Mouse (Mus musculus) embryonic facial prominence, embryonic 10.5 days (tissue): Measurements from ENCODE around the gene Brap. TPM values are rescaled to one million over a fixed set of nuclear protein-coding genes. Genes with fewer than 3 reads are reported as not detected.
A peak's percentile ranks its signal among the peaks of the same experiment; 100 is the strongest.
"Not testable (repeated sequence)": the region's sequence is repeated elsewhere in the genome, so short reads cannot be mapped to it uniquely, and the experiment has no call there.

Experiments
- DNase-seq: peaks from one replicate; pipeline ENCODE4 v3.0.0-alpha.2; 2017; ENCODE audit warnings: low spot score
- H3K27ac ChIP-seq: fragments of 300-500 bp; sonication (generic); replicated peaks from 2 replicates; pipeline ENCODE4 v1.5.1; 2016; ENCODE audit warnings: mild to moderate bottlenecking
- H3K27me3 ChIP-seq: fragments of 300-500 bp; sonication (generic); replicated peaks from 2 replicates; pipeline ENCODE4 v1.6.1; 2016; ENCODE audit warnings: low read depth, mild to moderate bottlenecking; ENCODE audit not compliant: poor library complexity, severe bottlenecking
- H3K36me3 ChIP-seq: fragments of 300-500 bp; sonication (generic); replicated peaks from 2 replicates; pipeline ENCODE4 v1.6.1; 2016; ENCODE audit warnings: mild to moderate bottlenecking, moderate library complexity
- H3K4me1 ChIP-seq: fragments of 300-500 bp; sonication (generic); 2 replicates; pipeline ENCODE4 v1.6.1; 2016
- H3K4me3 ChIP-seq: fragments of 300-500 bp; sonication (generic); 2 replicates; pipeline ENCODE4 v1.5.1; 2016; ENCODE audit warnings: mild to moderate bottlenecking, moderate library complexity
- H3K9me3 ChIP-seq: fragments of 300-500 bp; sonication (generic); 2 replicates; pipeline ENCODE4 v1.6.1; 2016; ENCODE audit warnings: mild to moderate bottlenecking
- WGBS: fragments of 180-500 bp; shearing (Covaris S2); methylation state at CpG from one replicate; pipeline ENCODE4 v1.1.7; 2016; 5-methylcytosine and 5-hydroxymethylcytosine counted together
- polyA plus RNA-seq: library from polyadenylated mRNA; unstranded; fragments of >200 nt; fragmentation: Nextera tagmentation; extraction: Ambion mirVana; gene quantifications from 2 replicates; pipeline ENCODE4 v1.2.1, GENCODE M21; 2016

Gene Brap
- polyA plus RNA-seq, 1 experiment from 2014 or later = 44.5 TPM

DNA sequence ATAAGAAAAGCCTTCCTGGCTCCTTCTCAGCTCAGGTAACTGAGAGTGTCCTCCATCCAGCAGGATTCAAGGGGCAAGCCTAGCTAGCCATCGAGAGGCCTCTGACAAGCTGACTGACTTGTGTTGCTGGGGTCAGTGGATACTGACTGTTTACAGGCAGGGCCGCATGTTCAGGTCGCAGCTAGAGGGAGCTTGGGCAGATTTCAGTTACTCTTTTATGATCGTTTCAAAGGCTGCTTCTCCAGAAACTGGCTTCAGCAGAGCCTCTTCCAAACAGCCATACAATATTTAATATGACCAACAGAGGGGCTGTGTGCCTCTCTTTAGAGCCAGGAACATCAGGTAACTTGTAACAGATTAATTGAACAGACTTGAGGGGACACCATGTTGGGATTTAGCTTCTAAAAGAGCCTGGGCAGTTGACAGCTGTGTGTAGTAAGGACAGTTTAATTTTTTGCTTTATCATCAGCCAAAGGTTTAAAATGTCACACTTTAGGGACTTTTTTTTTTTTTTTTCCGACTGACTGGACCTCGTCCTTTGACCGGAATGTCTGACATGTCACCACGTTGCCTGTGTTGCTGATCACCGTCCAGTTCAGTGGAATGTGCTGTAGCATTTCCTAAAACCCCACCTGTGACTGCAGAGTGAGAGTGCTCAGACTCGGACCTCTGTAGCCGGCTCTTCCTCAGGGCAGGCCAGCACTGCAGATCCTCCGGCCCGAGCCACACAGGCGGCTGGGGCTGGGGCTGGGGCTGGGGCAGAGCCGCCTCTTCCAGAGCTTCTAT lies 25.9 kb downstream of the Brap start:
- Histone ChIP-seq H3K27me3 (no peaks in the 10 kb centered on the region), H3K27ac (no peak overlapping the region), H3K4me3 (no peak overlapping the region), H3K36me3 (peaks cover 72% of the 10 kb centered on the region), H3K9me3 (no peaks in the 10 kb centered on the region), H3K4me1 (no peaks in the 10 kb centered on the region)
- no peak for DNase-seq
- WGBS = 82% methylated on average over 15 of the region's 15 CpGs

DNA sequence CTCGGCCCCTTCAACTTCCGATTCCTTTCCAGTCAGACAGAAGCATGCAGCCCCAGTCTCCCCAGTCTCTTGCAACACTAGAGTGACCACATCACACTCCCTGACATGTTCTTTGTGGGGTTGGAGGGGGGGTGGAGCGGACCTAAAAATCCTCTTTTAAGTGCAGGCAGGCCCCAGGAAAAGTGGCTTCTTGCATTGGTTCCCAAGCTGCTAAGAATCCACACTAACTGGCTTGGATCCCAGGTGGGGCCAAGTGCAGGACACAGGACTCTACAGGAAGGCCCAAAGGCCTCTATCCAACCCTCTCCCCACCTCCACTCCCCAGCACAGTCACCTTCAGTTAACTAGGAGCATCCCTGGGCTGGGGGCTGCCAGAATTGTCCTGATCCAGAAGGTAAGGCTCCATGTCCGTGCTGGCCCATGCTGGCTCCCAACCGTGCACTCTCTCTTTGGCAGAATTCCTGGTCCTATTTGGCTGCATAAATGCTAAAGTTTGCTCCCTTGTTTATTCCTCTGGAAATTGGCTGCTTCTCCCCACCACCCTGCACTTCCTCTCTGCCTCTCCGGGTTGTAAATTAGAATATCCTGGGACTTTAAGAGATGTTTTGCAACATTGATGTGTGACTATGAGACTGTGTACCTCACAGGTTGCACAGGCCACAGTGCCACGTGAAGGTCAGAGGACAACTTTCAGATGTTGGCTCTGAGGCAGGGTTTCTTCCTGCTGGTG lies 30.3 kb downstream of the Brap start:
- Histone ChIP-seq H3K4me3 (no peak overlapping the region), H3K27ac (no peak overlapping the region), H3K9me3 (no peaks in the 10 kb centered on the region), H3K27me3 (no peaks in the 10 kb centered on the region), H3K36me3 (peaks cover 29% of the 10 kb centered on the region), H3K4me1 (no peaks in the 10 kb centered on the region)
- DNase-seq = no peak
- WGBS = 84% methylated on average over 7 of the region's 7 CpGs

DNA sequence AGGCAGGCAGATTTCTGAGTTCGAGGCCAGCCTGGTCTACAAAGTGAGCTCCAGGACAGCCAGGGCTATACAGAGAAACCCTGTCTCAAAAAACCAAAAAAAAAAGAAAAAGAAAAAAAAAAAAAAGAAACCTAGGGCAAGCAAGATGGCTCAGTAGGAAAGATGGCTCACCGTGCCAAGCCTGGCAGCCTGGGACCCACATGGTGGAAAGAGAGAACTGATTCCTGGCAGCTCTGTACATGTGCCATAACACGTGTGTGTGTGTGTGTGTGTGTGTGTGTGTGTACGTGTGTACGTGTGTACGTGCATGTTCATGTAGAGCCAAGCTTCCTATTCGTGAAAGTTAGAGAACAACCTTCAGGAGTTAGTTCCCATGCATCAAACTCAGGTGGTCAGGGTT lies 31.1 kb downstream of the Brap start:
- WGBS = 91% methylated on average over 7 of the region's 7 CpGs
- not testable (repeated sequence) for H3K27ac ChIP-seq, DNase-seq, H3K4me3 ChIP-seq, H3K4me1 ChIP-seq, H3K27me3 ChIP-seq, H3K9me3 ChIP-seq
- H3K36me3 ChIP-seq = peaks cover 21% of the 10 kb centered on the region

DNA sequence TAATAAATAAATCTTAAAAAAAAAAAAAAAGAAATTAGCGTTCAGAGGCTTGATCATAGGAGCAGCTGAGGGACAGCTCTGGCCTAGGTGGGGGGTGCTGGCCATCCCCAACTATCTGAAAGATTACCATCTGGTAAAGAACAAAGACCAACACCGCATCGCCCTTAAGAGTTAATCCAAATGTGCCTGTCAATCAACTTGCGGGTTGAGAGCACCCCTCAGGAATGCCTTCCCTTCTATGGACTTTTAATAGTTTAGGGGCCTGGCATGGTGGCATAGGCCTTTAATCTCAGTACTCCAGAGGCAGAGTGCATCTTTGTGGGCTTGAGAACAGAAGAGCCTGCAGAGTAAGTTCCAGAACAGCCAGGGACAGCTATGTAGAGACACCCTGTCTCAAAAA lies 32.5 kb downstream of the Brap start:
- Histone ChIP-seq H3K4me3 (no peak overlapping the region), H3K4me1 (no peaks in the 10 kb centered on the region), H3K36me3 (peaks cover 6% of the 10 kb centered on the region), H3K27me3 (no peaks in the 10 kb centered on the region), H3K27ac (no peak overlapping the region), H3K9me3 (no peaks in the 10 kb centered on the region)
- no peak for DNase-seq
- WGBS = 81% methylated on average over 4 of the region's 4 CpGs

DNA sequence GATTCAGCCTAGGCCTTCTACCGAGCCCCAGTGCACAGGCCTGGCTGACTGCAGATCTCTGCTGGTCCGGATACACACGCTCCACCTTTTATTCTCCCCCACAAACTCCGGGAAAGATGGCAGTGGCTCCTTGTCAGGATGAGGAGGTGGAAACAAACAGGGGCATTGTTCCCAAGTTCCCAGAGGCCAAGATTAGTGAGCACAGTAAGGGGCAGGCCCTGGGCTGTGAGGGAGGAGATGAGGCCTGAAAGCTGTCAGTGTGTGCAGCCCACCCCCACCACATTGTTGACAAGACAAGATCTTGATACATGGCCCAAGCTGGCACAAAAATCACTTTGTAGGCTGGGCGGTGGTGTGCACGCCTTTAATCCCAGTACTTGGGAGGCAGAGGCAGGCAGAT lies 36.4 kb downstream of the Brap start:
- DNase-seq = no peak

DNA sequence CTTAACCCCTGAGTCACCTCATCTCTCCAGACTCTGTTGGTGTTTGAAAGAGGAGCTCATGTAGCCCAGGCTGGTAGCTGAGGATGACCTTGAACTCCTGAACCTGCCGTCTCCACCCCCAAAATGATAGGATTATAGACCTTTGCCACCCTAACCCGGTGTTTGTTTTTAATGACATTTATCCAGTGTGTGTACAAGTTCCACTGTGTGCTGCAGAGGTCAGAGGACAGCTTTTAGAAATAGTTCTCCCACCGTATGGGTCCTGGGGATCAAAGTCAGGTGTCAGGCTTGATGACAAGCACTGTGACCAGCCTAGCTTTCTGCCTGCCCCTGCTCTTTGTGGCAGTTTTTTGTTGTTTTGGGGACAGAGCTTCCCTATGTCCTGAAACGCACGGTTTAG lies 39.5 kb downstream of the Brap start:
- Histone ChIP-seq H3K27ac (no peak overlapping the region), H3K27me3 (no peaks in the 10 kb centered on the region), H3K4me3 (no peak overlapping the region), H3K36me3 (no peaks in the 10 kb centered on the region), H3K9me3 (no peaks in the 10 kb centered on the region), H3K4me1 (peaks cover 21% of the 10 kb centered on the region)
- no peak for DNase-seq
- WGBS = 49% methylated on average over 5 of the region's 5 CpGs

More for the DNA sequence above, 36.4 kb downstream of the Brap start:
- no peak overlapping the region for H3K27ac ChIP-seq
- 46% methylated on average over 6 of the region's 6 CpGs for WGBS
- H3K9me3 ChIP-seq = no peaks in the 10 kb centered on the region
- no peaks in the 10 kb centered on the region for H3K36me3 ChIP-seq
- peaks cover 13% of the 10 kb centered on the region for H3K4me1 ChIP-seq
- H3K27me3 ChIP-seq = no peaks in the 10 kb centered on the region
- no peak overlapping the region for H3K4me3 ChIP-seq

DNA sequence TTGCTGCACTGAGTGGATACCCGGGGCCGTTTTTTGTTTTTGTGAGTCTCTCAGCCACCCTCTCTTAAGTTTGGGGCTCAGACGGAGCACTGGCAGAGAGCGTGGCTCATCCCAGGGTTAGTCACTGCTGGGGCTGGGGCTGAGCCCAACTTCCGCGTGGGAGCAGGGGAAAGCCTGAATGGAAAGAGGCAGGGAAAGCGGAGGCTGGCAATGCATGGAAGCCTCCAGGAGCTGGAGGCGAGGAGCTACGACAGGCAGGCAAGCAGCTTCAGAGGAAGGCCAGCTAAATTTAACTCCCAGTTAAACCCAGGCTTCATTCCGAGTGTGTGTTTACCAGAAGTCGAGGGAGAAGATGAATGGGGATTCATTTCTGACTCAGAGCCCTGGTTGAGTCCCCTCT lies 40.1 kb downstream of the Brap start:
- DNase-seq = no peak
- peak overlapping the region; percentile 59 for H3K27ac ChIP-seq
- H3K4me1 ChIP-seq = peaks cover 27% of the 10 kb centered on the region
- H3K9me3 ChIP-seq = no peaks in the 10 kb centered on the region
- no peaks in the 10 kb centered on the region for H3K27me3 ChIP-seq
- 32% methylated on average over 11 of the region's 11 CpGs for WGBS
- H3K4me3 ChIP-seq = no peak overlapping the region
- no peaks in the 10 kb centered on the region for H3K36me3 ChIP-seq

DNA sequence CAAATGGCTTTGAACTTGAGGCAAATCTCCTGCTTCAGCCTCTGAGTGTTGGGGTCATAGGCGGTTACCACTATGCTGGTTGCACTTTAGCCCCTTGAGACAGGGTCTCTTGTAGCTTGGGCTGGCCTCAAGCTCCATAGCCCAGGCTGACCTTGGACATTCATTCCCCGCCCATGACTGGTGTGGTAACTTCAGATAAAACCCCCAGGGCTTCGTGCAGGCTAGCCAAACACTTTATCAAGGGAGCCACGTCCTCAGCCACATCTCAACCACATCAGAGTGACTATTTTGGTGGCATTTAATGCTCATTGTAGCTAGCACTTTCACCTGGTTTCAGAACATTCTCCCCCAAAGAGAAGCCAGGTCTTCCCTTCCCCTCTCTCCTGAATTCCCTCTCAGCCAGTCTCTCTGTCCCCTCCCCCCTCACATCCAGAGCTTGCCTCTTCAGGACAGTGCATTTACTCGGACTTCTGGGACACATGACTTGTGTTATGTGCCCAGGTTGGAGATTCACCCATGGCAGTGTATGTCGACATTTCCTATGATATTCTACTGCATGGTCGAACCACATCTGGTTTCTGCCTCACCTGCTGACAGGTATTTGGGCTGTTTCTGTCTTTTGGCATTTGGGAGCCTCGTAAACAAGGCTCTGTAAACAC lies 40.9 kb downstream of the Brap start:
- Histone ChIP-seq H3K27me3 (no peaks in the 10 kb centered on the region), H3K27ac (no peak overlapping the region), H3K36me3 (no peaks in the 10 kb centered on the region), H3K4me1 (peaks cover 27% of the 10 kb centered on the region), H3K9me3 (no peaks in the 10 kb centered on the region), H3K4me3 (no peak overlapping the region)
- DNase-seq = no peak
- WGBS = 55% methylated on average over 8 of the region's 8 CpGs

DNA sequence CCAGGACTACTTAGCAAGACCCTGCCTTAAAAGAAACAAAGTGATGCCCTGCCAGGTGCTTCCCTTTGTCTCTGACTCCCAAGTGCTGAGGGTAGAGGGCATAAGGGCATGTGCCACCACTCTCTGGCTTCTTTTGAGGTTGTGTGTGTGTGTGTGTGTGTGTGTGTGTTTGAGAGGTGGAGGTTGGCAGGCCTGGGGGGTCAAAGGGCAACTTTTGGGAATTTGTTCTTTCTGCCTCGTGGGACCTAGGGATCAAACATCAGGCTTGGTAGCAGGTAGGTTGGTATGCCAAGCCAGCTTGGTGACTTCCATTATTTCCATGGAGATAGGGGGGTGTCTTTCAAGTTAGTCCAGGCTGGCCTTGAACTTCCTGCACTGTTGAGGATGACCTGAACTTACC lies 43.0 kb downstream of the Brap start:
- 78% methylated on average over 1 of the region's 1 CpGs for WGBS
- no peaks in the 10 kb centered on the region for H3K27me3 ChIP-seq
- H3K9me3 ChIP-seq = no peaks in the 10 kb centered on the region
- no peak overlapping the region for H3K4me3 ChIP-seq
- no peak for DNase-seq
- H3K27ac ChIP-seq = no peak overlapping the region
- no peaks in the 10 kb centered on the region for H3K36me3 ChIP-seq
- H3K4me1 ChIP-seq = peaks cover 27% of the 10 kb centered on the region

DNA sequence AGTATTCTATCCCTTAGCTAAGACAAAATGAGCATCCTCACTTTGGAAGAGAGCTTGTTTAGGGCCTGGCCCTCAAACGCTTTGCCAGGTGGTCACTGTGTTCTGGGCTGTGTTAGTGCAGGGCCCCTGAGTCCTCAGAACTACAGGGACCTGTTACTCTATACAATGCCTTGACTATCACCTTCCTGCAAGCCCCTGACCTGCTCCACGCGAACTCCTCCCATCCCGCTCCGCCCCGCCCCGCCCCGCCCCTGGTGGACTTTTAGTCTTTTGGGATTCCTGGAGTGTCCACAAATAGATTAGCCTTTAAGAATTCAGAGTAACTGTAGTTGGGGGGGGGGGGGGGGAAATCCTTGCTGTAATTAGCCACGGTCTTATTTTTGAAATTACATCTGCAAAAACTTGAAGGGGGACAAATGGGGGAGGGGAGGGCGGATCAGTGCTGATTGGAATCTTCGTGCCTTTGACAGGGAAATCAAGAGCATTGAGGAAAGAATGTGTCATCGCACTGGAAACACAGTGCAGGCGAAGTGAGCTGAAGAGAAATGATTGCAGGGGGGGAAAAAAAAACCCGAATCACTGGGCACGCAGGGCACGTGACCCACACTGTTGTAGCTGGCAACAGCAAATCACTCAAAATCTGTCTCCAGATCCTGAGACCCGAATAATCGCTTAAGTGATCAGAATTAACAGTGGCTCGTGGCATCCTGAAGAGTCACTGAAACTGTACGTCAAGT lies 44.3 kb downstream of the Brap start:
- H3K4me3 ChIP-seq = peak overlapping the region; percentile 44
- 11% methylated on average over 20 of the region's 20 CpGs for WGBS
- H3K9me3 ChIP-seq = no peaks in the 10 kb centered on the region
- H3K4me1 ChIP-seq = peaks cover 27% of the 10 kb centered on the region
- H3K36me3 ChIP-seq = no peaks in the 10 kb centered on the region
- H3K27ac ChIP-seq = no peak overlapping the region
- no peaks in the 10 kb centered on the region for H3K27me3 ChIP-seq
- peak; percentile 41 for DNase-seq

DNA sequence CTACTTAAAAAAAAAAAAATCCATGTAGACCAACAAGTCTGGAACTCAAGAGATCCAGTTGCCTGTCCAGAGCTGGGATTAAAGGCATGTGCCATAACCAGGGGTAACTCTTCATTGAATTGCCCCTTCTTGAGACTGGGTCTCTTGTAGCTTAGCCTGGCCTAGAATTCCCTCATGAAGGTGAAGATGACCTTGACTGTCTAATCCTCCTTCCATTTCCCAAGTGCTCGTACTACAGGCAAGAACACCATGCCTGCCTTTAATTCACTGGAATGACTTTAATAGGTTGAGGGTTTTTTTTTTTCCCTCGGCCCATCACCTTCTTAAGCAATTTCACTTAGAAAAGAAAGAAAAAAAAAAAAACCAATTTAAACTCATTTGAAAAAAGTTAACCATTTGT lies 50.0 kb downstream of the Brap start:
- Histone ChIP-seq H3K27ac (no peak overlapping the region), H3K9me3 (no peaks in the 10 kb centered on the region), H3K4me1 (peaks cover 31% of the 10 kb centered on the region), H3K36me3 (peaks cover 8% of the 10 kb centered on the region; the same call in 1 of the 2 replicates), H3K27me3 (no peaks in the 10 kb centered on the region), H3K4me3 (peak overlapping the region; percentile 78)
- no peak for DNase-seq
- WGBS = 32% methylated on average over 2 of the region's 2 CpGs

DNA sequence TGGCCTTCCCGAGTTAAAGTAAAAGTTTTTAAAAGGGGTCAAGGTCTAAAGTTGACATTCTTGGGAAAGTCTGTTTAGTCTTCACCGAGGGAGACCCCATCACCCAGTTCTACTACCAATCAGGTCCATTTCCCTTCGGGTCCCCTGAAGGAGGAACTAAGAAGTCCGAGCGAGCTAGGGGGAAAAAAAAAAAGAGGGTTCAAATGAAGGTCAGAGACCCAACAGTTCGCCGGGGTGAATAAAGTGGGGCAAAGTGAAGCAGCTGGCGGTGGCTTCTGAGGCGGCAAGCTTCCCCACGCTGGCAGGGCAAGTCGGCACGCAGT lies 50.4 kb downstream of the Brap start:
- H3K36me3 ChIP-seq = peaks cover 12% of the 10 kb centered on the region; the same call in 1 of the 2 replicates
- WGBS = under 1% methylated on average over 12 of the region's 12 CpGs
- peaks cover 34% of the 10 kb centered on the region for H3K4me1 ChIP-seq
- DNase-seq = no peak
- peak overlapping the region; percentile 98 for H3K27ac ChIP-seq
- H3K9me3 ChIP-seq = no peaks in the 10 kb centered on the region
- peak overlapping the region; percentile 78 for H3K4me3 ChIP-seq
- no peaks in the 10 kb centered on the region for H3K27me3 ChIP-seq
